Mouse (Mus musculus): ENCODE measurements at regions not wholly inside any gene's neighbourhood (a gene's known extent, or its start where the extent isn't known, plus 50 kb on each side); places are given as distances from the start of the nearest gene placed in this dataset.

GRCm38 (mm10) chr5:49880383-49880782 lies 178.4 kb downstream of the Adgra3 start:
- TF ChIP-seq CTCF (IDR thresholded peaks at IDR 0.05; ENCODE audit: low read depth): no peak
- TF ChIP-seq EP300 (IDR thresholded peaks at IDR 0.05; ENCODE audit: low read depth): no peak
